Mouse (Mus musculus): ENCODE data around the gene Zbtb8a. TPM values are rescaled to one million over a fixed set of nuclear protein-coding genes. Genes with fewer than 3 reads are reported as not detected.
"Not testable (repeated sequence)": the region's sequence is repeated elsewhere in the genome, so short reads cannot be mapped to it uniquely, and the experiment has no call there.

Gene Zbtb8a
- total and polyA plus RNA-seq, 2 experiments from 2014 or later, result 7.0 to 14.0 TPM

DNA sequence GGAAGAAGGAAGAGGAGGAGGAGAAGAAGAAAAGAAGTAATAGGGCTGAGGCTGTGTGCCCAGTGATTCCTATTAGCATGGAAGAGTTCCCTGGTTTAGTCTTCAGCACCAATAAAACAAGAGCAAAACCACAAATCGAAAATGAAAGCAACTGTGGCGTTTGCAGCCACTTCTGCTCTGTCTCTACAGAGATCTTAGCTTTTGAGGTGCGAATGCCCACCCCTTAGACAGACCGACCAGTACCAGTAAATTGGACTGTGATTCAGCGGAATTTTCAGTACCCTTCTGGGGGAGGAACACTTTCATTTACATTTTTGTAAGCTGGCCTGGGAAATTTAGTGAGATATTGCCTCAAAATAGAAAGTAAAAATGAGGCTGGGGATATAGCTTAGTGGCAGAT is 12.7 kb downstream of the Zbtb8a start:
- TF ChIP-seq EP300 (IDR thresholded peaks at IDR 0.05; ENCODE audit: low read depth) (no peak), CTCF (IDR thresholded peaks at IDR 0.05; ENCODE audit: low read depth) (no peak)
- Histone ChIP-seq H3K4me2 (ENCODE audit: low read depth, low read length) (no peak overlapping the region), H3K36me3 (replicated peaks; ENCODE audit: control insufficient read depth, insufficient read depth, low read length) (peaks cover 16% of the 10 kb centered on the region), H3K9me3 (replicated peaks; ENCODE audit: control insufficient read depth, low read length) (no peaks in the 10 kb centered on the region), H3K4me1 (ENCODE audit: control insufficient read depth, insufficient read depth) (no peaks in the 10 kb centered on the region), H3K9ac (replicated peaks; ENCODE audit: low read depth, low read length) (no peak overlapping the region), H3K27me3 (ENCODE audit: control insufficient read depth, insufficient read depth, low read length) (no peaks in the 10 kb centered on the region), H3K27ac (ENCODE audit: low read depth) (no peak overlapping the region), H3K4me3 (ENCODE audit: low read depth, low read length) (no peak overlapping the region)
- no peak for DNase-seq (ENCODE audit: low spot score)
- no peak for ATAC-seq (ENCODE audit: insufficient read depth, low read depth)
- 85% methylated on average over 5 of the region's 5 CpGs for WGBS

GRCm38 (mm10) chr4:129364379-129364778 is 13.5 kb downstream of the Zbtb8a start:
- H3K4me1 ChIP-seq (ENCODE audit: control insufficient read depth, insufficient read depth), result no peaks in the 10 kb centered on the region
- ATAC-seq (ENCODE audit: insufficient read depth, low read depth) (no peak), DNase-seq (ENCODE audit: low spot score) (no peak)
- no peak overlapping the region for H3K9ac ChIP-seq (replicated peaks; ENCODE audit: low read depth, low read length)
- H3K9me3 ChIP-seq (replicated peaks; ENCODE audit: control insufficient read depth, low read length), result no peaks in the 10 kb centered on the region
- TF ChIP-seq EP300 (IDR thresholded peaks at IDR 0.05; ENCODE audit: low read depth), result no peak
- H3K4me2 ChIP-seq (ENCODE audit: low read depth, low read length), result no peak overlapping the region
- H3K36me3 ChIP-seq (replicated peaks; ENCODE audit: control insufficient read depth, insufficient read depth, low read length), result peaks cover 24% of the 10 kb centered on the region
- H3K27me3 ChIP-seq (ENCODE audit: control insufficient read depth, insufficient read depth, low read length), result no peaks in the 10 kb centered on the region
- no peak overlapping the region for H3K4me3 ChIP-seq (ENCODE audit: low read depth, low read length)
- 90% methylated on average over 3 of the region's 3 CpGs for WGBS
- no peak overlapping the region for H3K27ac ChIP-seq (ENCODE audit: low read depth)

GRCm38 (mm10) chr4:129363463-129363862 is 14.5 kb downstream of the Zbtb8a start:
- Histone ChIP-seq H3K4me2 (ENCODE audit: low read depth, low read length) (no peak overlapping the region), H3K36me3 (replicated peaks; ENCODE audit: control insufficient read depth, insufficient read depth, low read length) (peaks cover 23% of the 10 kb centered on the region), H3K9me3 (replicated peaks; ENCODE audit: control insufficient read depth, low read length) (no peaks in the 10 kb centered on the region), H3K27ac (ENCODE audit: low read depth) (no peak overlapping the region), H3K4me1 (ENCODE audit: control insufficient read depth, insufficient read depth) (no peaks in the 10 kb centered on the region), H3K9ac (replicated peaks; ENCODE audit: low read depth, low read length) (no peak overlapping the region), H3K4me3 (ENCODE audit: low read depth, low read length) (no peak overlapping the region), H3K27me3 (ENCODE audit: control insufficient read depth, insufficient read depth, low read length) (no peaks in the 10 kb centered on the region)
- 90% methylated on average over 9 of the region's 9 CpGs for WGBS
- no peak for DNase-seq (ENCODE audit: low spot score)
- TF ChIP-seq CTCF (IDR thresholded peaks at IDR 0.05; ENCODE audit: low read depth) (no peak), EP300 (IDR thresholded peaks at IDR 0.05; ENCODE audit: low read depth) (no peak)
- no peak for ATAC-seq (ENCODE audit: insufficient read depth, low read depth)

DNA sequence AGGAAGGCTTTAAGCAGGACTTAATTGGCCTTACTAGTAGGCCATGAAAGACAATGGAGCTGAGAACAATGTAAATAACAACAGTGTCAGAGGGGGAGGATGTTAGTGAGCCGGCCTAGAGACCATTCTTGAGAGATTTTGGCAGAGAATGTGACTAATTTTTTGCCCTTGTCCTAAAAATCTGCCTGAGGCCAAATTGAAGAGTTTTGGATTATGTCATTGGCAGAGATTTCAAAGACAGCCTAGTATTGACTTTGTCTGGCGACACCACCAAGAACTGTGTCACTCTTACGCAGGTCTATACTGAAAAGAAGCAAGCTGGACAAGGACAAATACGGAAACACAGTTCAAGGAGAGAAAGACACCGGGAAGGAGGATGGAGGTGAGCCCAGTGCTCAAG is 15.1 kb downstream of the Zbtb8a start:
- Histone ChIP-seq H3K9me3 (replicated peaks; ENCODE audit: control insufficient read depth, low read length) (no peaks in the 10 kb centered on the region), H3K4me3 (ENCODE audit: low read depth, low read length) (no peak overlapping the region), H3K27ac (ENCODE audit: low read depth) (no peak overlapping the region), H3K4me1 (ENCODE audit: control insufficient read depth, insufficient read depth) (no peaks in the 10 kb centered on the region), H3K36me3 (replicated peaks; ENCODE audit: control insufficient read depth, insufficient read depth, low read length) (peaks cover 30% of the 10 kb centered on the region), H3K27me3 (ENCODE audit: control insufficient read depth, insufficient read depth, low read length) (no peaks in the 10 kb centered on the region), H3K9ac (replicated peaks; ENCODE audit: low read depth, low read length) (no peak overlapping the region), H3K4me2 (ENCODE audit: low read depth, low read length) (no peak overlapping the region)
- TF ChIP-seq CTCF (IDR thresholded peaks at IDR 0.05; ENCODE audit: low read depth), result no peak
- no peak for TF ChIP-seq EP300 (IDR thresholded peaks at IDR 0.05; ENCODE audit: low read depth)
- DNase-seq (ENCODE audit: low spot score) (no peak), ATAC-seq (ENCODE audit: insufficient read depth, low read depth) (no peak)
- WGBS, result 78% methylated on average over 5 of the region's 5 CpGs

GRCm38 (mm10) chr4:129362238-129362637 is 15.7 kb downstream of the Zbtb8a start:
- peaks cover 32% of the 10 kb centered on the region for H3K36me3 ChIP-seq (replicated peaks; ENCODE audit: control insufficient read depth, insufficient read depth, low read length)
- H3K9me3 ChIP-seq (replicated peaks; ENCODE audit: control insufficient read depth, low read length); H3K9ac ChIP-seq (replicated peaks; ENCODE audit: low read depth, low read length); H3K4me2 ChIP-seq (ENCODE audit: low read depth, low read length); DNase-seq (ENCODE audit: low spot score); H3K4me3 ChIP-seq (ENCODE audit: low read depth, low read length); H3K27me3 ChIP-seq (ENCODE audit: control insufficient read depth, insufficient read depth, low read length); ATAC-seq (ENCODE audit: insufficient read depth, low read depth); H3K27ac ChIP-seq (ENCODE audit: low read depth); H3K4me1 ChIP-seq (ENCODE audit: control insufficient read depth, insufficient read depth): not testable (repeated sequence)
- WGBS, result 77% methylated on average over 3 of the region's 3 CpGs

GRCm38 (mm10) chr4:129357613-129358163 is 20.2 kb downstream of the Zbtb8a start:
- Histone ChIP-seq H3K36me3 (replicated peaks; ENCODE audit: control insufficient read depth, insufficient read depth, low read length) (peaks cover 53% of the 10 kb centered on the region), H3K27me3 (ENCODE audit: control insufficient read depth, insufficient read depth, low read length) (no peaks in the 10 kb centered on the region), H3K9me3 (replicated peaks; ENCODE audit: control insufficient read depth, low read length) (no peaks in the 10 kb centered on the region), H3K27ac (ENCODE audit: low read depth) (no peak overlapping the region), H3K4me3 (ENCODE audit: low read depth, low read length) (no peak overlapping the region), H3K9ac (replicated peaks; ENCODE audit: low read depth, low read length) (no peak overlapping the region), H3K4me2 (ENCODE audit: low read depth, low read length) (no peak overlapping the region), H3K4me1 (ENCODE audit: control insufficient read depth, insufficient read depth) (no peaks in the 10 kb centered on the region)
- no peak for TF ChIP-seq EP300 (IDR thresholded peaks at IDR 0.05; ENCODE audit: low read depth)
- no peak for TF ChIP-seq CTCF (IDR thresholded peaks at IDR 0.05; ENCODE audit: low read depth)
- no peak for DNase-seq (ENCODE audit: low spot score)
- 81% methylated on average over 15 of the region's 15 CpGs for WGBS
- ATAC-seq (ENCODE audit: insufficient read depth, low read depth), result no peak

Data from heart, postnatal 0 days (tissue).